Mouse (Mus musculus) MN1 (cell line): ENCODE data around the gene Gm13420.
"Not testable (repeated sequence)": the region's sequence is repeated elsewhere in the genome, so short reads cannot be mapped to it uniquely, and the experiment has no call there.

Experiments used
- DNase-seq: peaks from one replicate; pipeline ENCODE4 v3.0.0-alpha.2; 2016; ENCODE audit warnings: low spot score

Gm13420 gene

DNA sequence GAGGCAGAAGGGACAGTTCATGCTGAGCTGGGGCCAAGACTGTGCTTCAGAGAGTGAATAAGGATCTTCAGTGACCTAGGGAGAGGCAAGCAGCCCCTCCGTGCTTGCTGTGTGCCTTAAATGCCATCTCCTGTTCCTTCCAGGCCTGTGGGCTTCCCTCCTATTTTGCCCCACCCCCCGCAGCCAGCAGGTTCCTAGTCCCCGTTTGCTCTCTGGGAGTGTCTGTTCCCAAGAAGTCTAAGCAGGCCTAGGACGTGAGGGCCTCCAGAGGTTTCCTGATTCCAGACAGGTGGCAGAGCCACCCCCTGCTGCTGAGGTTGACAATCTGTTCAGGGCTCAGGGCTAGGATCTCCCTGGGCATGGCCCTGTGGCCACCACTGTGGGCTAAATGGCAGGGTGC lies 12.7 kb downstream of the Gm13420 start:
- no peak for DNase-seq

GRCm38 (mm10) chr2:29737209-29737925 lies 14.1 kb downstream of the Gm13420 start:
- DNase-seq, result no peak

- DNase-seq, result no peak
Measured at GRCm38 (mm10) chr2:29735708-29736107, 15.8 kb downstream of the Gm13420 start.

- DNase-seq, result no peak
Measured at GRCm38 (mm10) chr2:29733348-29733747, 18.1 kb downstream of the Gm13420 start.

DNA sequence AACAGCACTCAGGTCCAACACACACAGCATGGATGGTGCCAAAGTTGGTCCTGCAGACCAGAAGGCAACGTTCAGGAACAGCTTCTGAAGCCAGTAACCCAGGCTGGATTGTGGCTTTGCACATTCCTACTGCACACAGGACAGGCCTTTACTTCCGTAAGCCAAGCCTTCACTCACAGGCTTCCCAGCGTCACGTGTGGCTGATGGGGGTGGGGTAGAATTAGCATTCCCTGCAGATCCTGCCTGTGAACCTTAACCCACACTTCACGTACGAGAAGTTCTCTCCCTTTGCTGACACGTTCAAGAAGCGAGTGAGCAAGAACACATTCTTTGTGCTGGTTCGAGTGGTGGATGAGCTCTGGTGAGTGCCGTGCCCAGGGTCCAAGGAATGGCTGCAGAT lies 18.9 kb downstream of the Gm13420 start:
- no peak for DNase-seq

DNA sequence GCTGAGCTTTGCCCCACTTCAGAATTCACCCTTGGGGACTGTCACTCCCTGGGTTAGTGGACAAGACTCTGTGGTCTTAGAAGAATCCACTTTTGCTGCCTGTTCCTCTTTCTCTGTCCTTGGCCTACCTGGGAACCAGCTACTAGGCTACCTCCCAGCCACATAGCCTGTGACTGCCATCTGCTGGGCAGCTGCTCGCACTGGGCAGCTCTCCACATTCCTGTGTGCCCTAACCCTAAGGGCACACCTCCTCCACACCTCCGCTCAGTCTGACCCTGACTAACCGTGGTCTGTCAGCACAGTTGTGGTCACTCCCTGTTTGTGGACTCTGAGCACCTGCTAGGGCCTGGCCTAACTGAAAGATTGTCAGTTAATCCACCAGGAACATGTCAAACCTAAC lies 19.9 kb downstream of the Gm13420 start:
- peak; percentile 27 for DNase-seq

DNA sequence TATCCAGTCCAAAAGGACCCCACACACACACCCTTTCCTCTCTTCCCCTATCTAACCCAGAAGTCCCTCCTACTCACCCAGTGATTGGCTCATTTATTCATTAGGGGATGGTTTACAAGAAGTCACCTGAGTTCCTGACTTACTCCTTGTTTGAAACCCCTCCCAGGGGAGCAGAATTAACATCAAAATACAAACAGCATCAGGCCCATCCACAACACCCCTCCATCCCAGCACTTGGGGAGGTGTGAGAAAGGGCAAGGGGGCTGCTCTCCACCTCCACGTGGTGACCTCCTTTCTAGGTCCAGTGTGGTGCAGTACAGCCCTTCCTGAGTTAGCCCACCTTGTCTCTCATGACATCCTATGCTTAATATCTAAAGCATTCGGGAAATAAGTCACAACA lies 22.0 kb downstream of the Gm13420 start:
- no peak for DNase-seq

DNA sequence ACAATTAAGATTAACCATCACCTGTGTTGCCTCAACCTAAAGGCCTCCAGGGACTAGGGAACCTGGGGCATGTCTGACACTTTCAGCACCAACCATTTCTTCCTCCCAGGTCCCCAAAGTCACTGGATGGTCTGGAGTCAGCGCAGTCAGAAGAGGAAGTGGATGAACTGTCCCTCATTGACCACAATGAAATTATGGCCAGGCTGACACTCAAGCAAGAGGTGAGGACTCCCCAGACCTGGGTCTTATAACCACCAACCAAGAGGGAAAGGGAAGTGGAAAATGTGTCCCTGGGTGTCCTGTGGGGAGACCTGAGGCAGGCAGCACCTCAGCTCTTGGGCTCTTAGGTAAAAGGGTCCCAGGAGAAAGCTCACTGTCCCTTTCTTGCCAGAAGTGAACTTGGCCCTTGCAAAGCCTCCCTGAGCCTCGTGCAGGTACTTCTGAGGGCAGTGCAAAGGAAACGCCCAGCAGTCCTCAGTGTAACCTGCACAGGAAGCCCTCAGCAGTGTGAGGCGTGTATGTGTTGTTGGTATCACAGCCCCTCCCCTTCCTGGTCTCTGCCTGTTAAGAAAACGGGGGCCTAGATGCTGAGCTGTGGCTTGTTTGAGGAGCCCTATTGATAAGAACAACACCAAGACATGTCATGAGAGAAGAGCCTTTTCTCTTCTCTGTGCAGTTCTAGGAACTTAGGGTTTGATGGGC lies 26.7 kb downstream of the Gm13420 start:
- no peak for DNase-seq

DNA sequence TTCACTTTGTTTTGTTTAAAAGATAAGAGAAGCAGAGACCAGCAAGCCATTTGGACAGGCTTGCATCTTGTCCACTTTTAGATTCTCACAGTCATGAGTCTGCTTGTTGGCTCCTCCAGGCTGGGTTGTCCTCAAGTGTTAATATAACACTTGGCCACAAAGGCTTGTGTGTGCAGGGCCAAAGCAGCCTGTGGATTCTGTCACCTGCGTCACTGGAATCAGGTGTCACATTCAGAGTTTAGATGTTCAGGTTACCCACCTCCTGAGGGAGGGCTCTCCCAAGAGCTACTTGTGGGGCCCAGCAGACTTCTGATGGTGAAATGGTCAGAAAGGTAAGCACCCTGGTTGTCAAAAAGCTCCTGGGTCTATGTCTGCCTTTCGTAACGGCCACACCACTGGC lies 28.4 kb downstream of the Gm13420 start:
- DNase-seq, result no peak

DNA sequence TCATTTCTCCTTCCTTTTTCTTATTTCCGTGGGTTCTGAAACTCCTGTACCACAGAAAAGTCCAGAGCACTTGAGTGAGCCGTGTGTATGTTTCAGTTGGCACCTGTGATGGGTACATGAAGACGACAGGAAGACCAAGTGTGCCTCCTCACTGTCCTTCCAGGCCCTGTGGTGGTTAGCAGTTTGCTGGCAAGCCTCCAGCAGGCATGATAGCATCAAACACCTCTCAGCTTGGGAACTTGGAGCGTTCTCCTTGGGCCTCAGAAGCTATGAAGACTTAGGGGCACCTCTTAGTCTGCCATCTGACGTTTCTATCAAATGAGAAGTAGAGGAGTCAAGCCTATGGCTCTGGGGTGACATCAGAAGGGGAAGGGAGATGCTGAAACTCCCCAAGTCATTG lies 32.9 kb downstream of the Gm13420 start:
- DNase-seq, result no peak

DNA sequence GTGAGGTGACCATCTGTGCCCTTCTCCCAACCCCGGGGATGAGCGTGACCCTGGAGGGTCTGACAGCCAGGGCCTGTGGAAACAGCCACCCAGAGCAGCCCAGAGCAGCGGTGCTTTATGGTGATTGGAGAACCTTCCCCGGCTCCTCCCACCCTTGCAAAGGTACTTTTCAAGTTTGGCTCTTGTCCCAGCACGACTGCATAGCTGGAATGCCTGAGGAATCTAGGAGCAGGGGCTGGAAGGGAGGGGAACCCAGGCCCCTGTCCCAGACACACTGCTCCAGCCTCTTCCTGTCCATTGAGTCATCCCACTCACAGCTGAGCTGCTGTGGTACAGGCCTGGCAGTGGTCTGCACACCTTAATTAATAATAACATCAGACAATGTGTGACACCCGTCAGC lies 34.8 kb downstream of the Gm13420 start:
- peak; percentile 50 for DNase-seq

- no peak for DNase-seq
Measured at GRCm38 (mm10) chr2:29716143-29716542, 35.3 kb downstream of the Gm13420 start.

- no peak for DNase-seq
Measured at GRCm38 (mm10) chr2:29714127-29714526, 37.4 kb downstream of the Gm13420 start.

DNA sequence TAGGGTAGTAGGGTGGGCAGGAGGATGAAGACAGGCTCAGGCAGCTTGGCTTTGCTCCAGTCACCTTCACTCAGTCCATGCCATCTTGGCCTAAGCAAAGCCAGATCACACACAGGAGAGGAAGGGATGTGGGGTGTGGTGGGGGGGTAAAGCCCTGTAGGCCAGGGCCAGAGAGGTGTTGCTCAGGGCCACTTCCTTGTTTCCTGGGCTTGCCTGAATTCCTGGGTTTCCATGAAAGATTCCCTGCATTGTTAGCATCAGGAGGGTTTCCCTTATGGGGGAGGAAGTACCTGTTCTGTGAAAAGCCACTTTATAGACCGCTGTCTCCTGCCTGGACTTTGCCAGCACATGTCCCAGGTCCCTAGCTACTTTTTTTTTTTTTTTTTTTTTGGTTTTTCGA lies 38.0 kb downstream of the Gm13420 start:
- DNase-seq, result no peak

DNA sequence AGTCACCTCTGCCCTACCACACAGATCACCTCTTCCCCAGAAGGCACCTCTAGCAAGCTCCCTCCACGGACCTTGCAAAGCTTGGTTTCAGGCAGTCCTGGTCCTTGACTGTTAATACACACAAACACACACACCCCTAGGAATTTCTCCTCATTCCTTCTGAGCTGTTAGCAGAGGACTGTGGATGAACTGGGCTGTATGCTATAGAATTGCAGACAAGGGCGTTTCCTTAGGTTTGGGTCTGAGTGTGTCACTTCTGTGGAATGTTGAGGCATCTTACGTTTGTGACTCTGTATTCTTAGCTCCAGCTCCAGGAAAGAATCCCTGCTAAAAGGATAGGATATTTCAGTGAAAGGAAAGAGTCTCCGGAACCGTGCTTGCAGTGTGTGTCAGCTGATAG lies 39.6 kb downstream of the Gm13420 start:
- DNase-seq, result no peak

GRCm38 (mm10) chr2:29711038-29711437 lies 40.4 kb downstream of the Gm13420 start:
- DNase-seq, result no peak

DNA sequence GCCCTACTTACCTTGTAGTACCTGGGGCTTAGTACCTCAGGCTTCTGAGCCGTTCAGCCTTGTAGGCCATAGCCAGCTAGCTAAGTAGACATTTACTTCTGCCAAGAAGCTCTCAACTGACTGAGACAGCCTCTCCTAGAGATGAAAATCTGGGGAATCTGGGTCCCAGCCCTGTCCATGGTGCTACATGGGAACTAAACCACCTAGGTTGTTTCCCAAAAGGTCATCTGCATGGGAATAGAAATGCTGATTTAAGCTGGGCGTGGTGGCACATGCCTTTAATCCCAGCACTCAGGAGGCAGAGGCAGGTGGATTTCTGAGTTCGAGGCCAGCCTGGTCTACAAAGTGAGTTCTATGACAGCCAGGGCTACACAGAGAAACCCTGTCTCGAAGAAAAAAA lies 43.3 kb downstream of the Gm13420 start:
- not testable (repeated sequence) for DNase-seq

DNA sequence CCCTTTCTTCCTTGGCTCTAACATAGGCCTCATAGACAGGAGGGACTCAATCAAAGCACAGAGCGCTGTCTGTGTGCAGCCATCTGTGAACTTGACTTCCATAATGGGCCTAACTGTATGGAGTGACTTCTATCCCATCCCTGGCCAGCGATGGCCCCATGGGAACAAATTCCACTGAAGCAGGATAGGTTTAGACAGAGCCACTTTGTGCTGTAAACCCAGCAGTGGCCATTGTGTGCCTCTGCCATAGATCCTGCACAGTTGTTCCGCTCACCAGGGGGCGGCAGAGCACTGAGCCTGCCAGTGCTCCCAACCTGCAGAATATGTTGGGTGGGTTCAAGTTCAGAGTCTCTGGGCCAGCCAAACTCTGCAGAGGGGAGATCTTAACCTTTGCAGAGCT lies 43.8 kb downstream of the Gm13420 start:
- DNase-seq, result no peak

DNA sequence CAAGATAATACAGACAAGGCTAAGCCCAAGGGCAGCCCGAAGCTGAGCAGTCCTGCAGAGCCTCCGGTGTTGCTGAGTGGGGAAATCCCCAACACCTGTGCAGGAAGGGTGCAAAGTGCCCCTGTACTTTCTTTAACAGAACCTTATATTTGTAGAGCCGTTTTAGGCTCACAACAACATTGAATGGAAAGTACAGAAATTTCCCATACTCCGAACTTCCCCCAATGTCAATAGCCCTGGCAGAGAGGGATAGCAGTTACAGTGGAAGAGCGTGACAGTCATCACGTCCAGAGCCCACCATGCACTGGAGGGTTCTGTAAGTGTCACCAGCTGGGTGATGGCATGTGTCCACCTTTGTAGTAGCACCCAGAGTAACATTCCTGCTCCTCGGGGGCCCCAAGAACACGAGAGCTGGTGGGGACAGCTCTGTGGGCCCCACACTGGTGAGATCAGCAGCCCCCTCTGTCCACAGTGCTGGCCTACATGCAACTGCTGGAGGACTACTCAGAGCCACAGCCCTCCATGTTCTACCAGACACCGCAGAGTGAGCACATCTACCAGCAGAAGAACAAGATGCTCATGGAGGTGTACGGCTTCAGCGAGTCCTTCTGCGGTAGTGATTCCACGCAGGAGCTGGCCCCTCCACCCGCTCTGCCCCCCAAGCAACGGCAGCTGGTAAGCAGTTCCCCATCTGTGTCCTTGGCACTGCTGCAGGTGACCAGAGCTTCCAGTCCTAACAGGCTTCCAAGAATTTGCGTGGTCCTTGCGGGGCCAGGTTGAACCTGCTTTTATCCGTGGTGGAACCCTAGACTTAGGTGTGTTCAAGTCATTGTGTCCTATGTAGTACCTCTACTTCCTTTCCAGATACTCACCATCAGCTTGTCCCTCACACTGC lies 44.5 kb downstream of the Gm13420 start:
- DNase-seq, result no peak

GRCm38 (mm10) chr2:29705493-29705892 lies 46.0 kb downstream of the Gm13420 start:
- DNase-seq, result no peak

GRCm38 (mm10) chr2:29703104-29704081 lies 48.1 kb downstream of the Gm13420 start:
- DNase-seq, result no peak

DNA sequence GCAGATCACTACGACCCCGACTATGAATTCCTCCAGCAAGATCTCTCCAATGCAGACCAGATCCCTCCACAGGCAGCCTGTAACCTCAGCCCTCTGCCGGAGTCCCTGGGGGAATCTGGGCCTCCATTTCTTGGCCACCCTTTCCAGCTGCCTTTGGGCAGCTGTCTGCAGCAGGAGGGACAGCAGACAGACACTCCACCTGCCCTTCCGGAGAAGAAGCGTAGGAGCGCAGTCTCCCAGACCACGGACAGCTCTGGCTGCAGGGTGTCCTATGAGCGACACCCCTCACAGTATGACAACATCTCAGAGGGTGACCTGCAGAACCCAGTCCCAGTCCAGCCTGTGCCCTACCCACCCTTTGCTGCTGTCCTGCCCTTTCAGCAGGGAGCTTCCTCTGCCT lies 49.3 kb downstream of the Gm13420 start:
- DNase-seq, result no peak
